Mouse (Mus musculus): Measurements from ENCODE around the gene Rnf121.

DNA sequence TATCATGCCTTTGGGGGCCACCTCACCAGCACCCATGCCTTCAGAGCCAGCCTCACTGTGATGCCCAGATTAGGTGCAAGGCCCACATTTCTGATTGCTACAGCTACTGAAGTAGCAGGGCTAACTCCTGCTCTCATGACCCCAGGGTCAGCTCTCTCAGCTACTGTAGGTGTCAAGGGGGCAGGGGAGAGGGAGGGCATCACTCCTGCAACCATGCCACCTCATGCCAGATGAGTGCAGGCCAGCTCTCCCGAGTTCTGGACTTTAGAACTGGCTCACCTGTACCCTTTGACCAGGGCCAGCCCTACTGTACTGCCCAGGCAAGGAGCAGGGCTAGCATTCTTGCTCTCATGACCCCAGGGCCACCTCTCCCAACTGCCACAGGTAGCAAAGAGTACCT is 82.5 kb downstream of the Rnf121 start:
- TF ChIP-seq POLR2A (IDR thresholded peaks at IDR 0.05; ENCODE audit: borderline replicate concordance, control insufficient read depth, low read depth, low read length) (no peak), CTCF (IDR thresholded peaks at IDR 0.05; ENCODE audit: control insufficient read depth, insufficient read depth, low read length) (no peak)

Measured in bone marrow, adult 2 months (tissue).